16 mouse cellular contexts compared by ENCODE assay signal in genomic region chr10:94231025-94231424, GRCm38 (mm10). TPM values are rescaled to one million over a fixed set of nuclear protein-coding genes. Genes with fewer than 3 reads are reported as not detected.
DNase-seq lines count a peak whose midpoint lies in the region; ATAC-seq lines count a peak whose summit lies in the region.
"Had no signal": no experiment of that assay in that cellular context is flagged by ENCODE, and none has a peak within 500 bp of the region (broad histone marks: within the 10 kb centered on the region; RNA-seq: fewer than 3 reads in every experiment).

No protein-coding gene starts in this region.

- peaks cover 14% of the 10 kb centered on the region for H3K4me1 ChIP-seq in forebrain, embryonic 12.5 days
- peaks cover 3% of the 10 kb centered on the region; the same call in 1 of the 2 replicates for H3K4me1 ChIP-seq in forebrain, embryonic 11.5 days (replicated peaks; ENCODE audit: control insufficient read depth, insufficient read depth, low read length)
- peaks cover 26% of the 10 kb centered on the region for H3K4me1 ChIP-seq in hindbrain, embryonic 10.5 days (replicated peaks)
- peaks cover 38% of the 10 kb centered on the region for H3K4me1 ChIP-seq in midbrain, embryonic 10.5 days
- H3K4me1 ChIP-seq in neural tube, embryonic 12.5 days, result peaks cover 18% of the 10 kb centered on the region
- H3K4me1 ChIP-seq in kidney, embryonic 14.5 days (ENCODE audit: control insufficient read depth, insufficient read depth, low read length), result no peaks in the 10 kb centered on the region
- H3K4me1 ChIP-seq: embryonic facial prominence, embryonic 13.5 days had no signal

- H3K36me3 ChIP-seq in forebrain, embryonic 12.5 days (replicated peaks), result no peaks in the 10 kb centered on the region
- no peaks in the 10 kb centered on the region for H3K36me3 ChIP-seq in forebrain, embryonic 11.5 days (ENCODE audit: control insufficient read depth, insufficient read depth, low read length)
- no peaks in the 10 kb centered on the region for H3K36me3 ChIP-seq in hindbrain, embryonic 10.5 days
- peaks cover 4% of the 10 kb centered on the region; the same call in 1 of the 2 replicates for H3K36me3 ChIP-seq in midbrain, embryonic 10.5 days
- no peaks in the 10 kb centered on the region for H3K36me3 ChIP-seq in neural tube, embryonic 12.5 days
- no peaks in the 10 kb centered on the region for H3K36me3 ChIP-seq in kidney, embryonic 14.5 days (ENCODE audit: control insufficient read depth, insufficient read depth, low read length)
- H3K36me3 ChIP-seq: embryonic facial prominence, embryonic 13.5 days had no signal

- no peak for ATAC-seq in forebrain, embryonic 12.5 days (ENCODE audit: low FRiP score)
- no peak for ATAC-seq in forebrain, embryonic 11.5 days (replicated peaks; ENCODE audit: low FRiP score)
- peak; percentile 62; the same call in 1 of the 2 replicates for ATAC-seq in neural tube, embryonic 12.5 days (ENCODE audit: low FRiP score, low read depth)
- ATAC-seq in kidney, embryonic 14.5 days (ENCODE audit: low FRiP score, low TSS enrichment), result no peak
- ATAC-seq: liver, postnatal 0 days had no signal

- H3K9me3 ChIP-seq in forebrain, embryonic 12.5 days, result no peaks in the 10 kb centered on the region; the same call in 1 of the 2 replicates
- no peaks in the 10 kb centered on the region for H3K9me3 ChIP-seq in forebrain, embryonic 11.5 days (ENCODE audit: control insufficient read depth, low read length)
- H3K9me3 ChIP-seq in hindbrain, embryonic 10.5 days, result peaks cover 7% of the 10 kb centered on the region; the same call in 1 of the 2 replicates
- peaks cover 12% of the 10 kb centered on the region; the same call in 1 of the 2 replicates for H3K9me3 ChIP-seq in midbrain, embryonic 10.5 days (replicated peaks)
- 0 out of 2 replicates have a peak, but pooled peaks cover 4% of the 10 kb centered on the region for H3K9me3 ChIP-seq in neural tube, embryonic 12.5 days
- H3K9me3 ChIP-seq in kidney, embryonic 14.5 days (ENCODE audit: control insufficient read depth, low read length), result no peaks in the 10 kb centered on the region
- H3K9me3 ChIP-seq: embryonic facial prominence, embryonic 13.5 days had no signal

- 81% methylated on average over 6 of the region's 6 CpGs for WGBS in forebrain, embryonic 12.5 days
- WGBS in forebrain, embryonic 11.5 days, result 86% methylated on average over 6 of the region's 6 CpGs
- WGBS in hindbrain, embryonic 10.5 days, result 62% methylated on average over 6 of the region's 6 CpGs
- WGBS in midbrain, embryonic 10.5 days, result 70% methylated on average over 6 of the region's 6 CpGs
- 57% methylated on average over 6 of the region's 6 CpGs for WGBS in neural tube, embryonic 12.5 days
- WGBS in kidney, embryonic 14.5 days, result 85% methylated on average over 6 of the region's 6 CpGs

- H3K27me3 ChIP-seq in forebrain, embryonic 12.5 days, result peaks cover 3% of the 10 kb centered on the region
- no peaks in the 10 kb centered on the region for H3K27me3 ChIP-seq in forebrain, embryonic 11.5 days (ENCODE audit: control insufficient read depth, insufficient read depth, low read length)
- H3K27me3 ChIP-seq in hindbrain, embryonic 10.5 days (ENCODE audit: insufficient read depth, poor library complexity, severe bottlenecking), result no peaks in the 10 kb centered on the region
- H3K27me3 ChIP-seq in midbrain, embryonic 10.5 days (ENCODE audit: low read depth, poor library complexity, severe bottlenecking), result no peaks in the 10 kb centered on the region
- no peaks in the 10 kb centered on the region for H3K27me3 ChIP-seq in neural tube, embryonic 12.5 days (replicated peaks)
- H3K27me3 ChIP-seq in kidney, embryonic 14.5 days (ENCODE audit: control insufficient read depth, insufficient read depth, low read length), result no peaks in the 10 kb centered on the region; the same call in 1 of the 2 replicates
- H3K27me3 ChIP-seq: embryonic facial prominence, embryonic 13.5 days had no signal

- no peak overlapping the region; the same call in 1 of the 2 replicates for H3K27ac ChIP-seq in forebrain, embryonic 12.5 days
- H3K27ac ChIP-seq in forebrain, embryonic 11.5 days (ENCODE audit: low read depth, low read length), result no peak overlapping the region
- peak overlapping the region; percentile 83 for H3K27ac ChIP-seq in hindbrain, embryonic 10.5 days
- peak overlapping the region; percentile 85 for H3K27ac ChIP-seq in midbrain, embryonic 10.5 days (replicated peaks)
- no peak overlapping the region for H3K27ac ChIP-seq in neural tube, embryonic 12.5 days
- H3K27ac ChIP-seq in kidney, embryonic 14.5 days (ENCODE audit: low read depth, low read length), result no peak overlapping the region
- H3K27ac ChIP-seq: embryonic facial prominence, embryonic 13.5 days had no signal

- H3K9ac ChIP-seq in forebrain, embryonic 12.5 days, result no peak overlapping the region
- no peak overlapping the region for H3K9ac ChIP-seq in forebrain, embryonic 11.5 days (ENCODE audit: low read length)
- no peak overlapping the region for H3K9ac ChIP-seq in neural tube, embryonic 12.5 days
- no peak overlapping the region for H3K9ac ChIP-seq in kidney, embryonic 14.5 days (ENCODE audit: low read depth, low read length)
- H3K9ac ChIP-seq: embryonic facial prominence, embryonic 13.5 days; liver, postnatal 0 days had no signal

- DNase-seq in forebrain, embryonic 11.5 days (ENCODE audit: low spot score), result no peak
- peak; percentile 23 for DNase-seq in hindbrain, embryonic 10.5 days (ENCODE audit: low spot score)
- DNase-seq in midbrain, embryonic 10.5 days (ENCODE audit: low spot score), result no peak
- no peak for DNase-seq in lung, postnatal 25 days (ENCODE audit: low spot score)
- DNase-seq in MN1 (ENCODE audit: low spot score), result no peak
- DNase-seq: heart, postnatal 4 days; kidney, adult 11 months; kidney, postnatal 10 days; liver; liver, postnatal 0 days; lung, postnatal 4 days; thymus, adult 2 months had no signal

- peak overlapping the region; percentile 43 for H3K4me2 ChIP-seq in forebrain, embryonic 12.5 days
- H3K4me2 ChIP-seq in forebrain, embryonic 11.5 days (ENCODE audit: low read depth, low read length, severe bottlenecking), result no peak overlapping the region; the same call in 1 of the 2 replicates
- H3K4me2 ChIP-seq in neural tube, embryonic 12.5 days (replicated peaks), result peak overlapping the region; percentile 46
- no peak overlapping the region for H3K4me2 ChIP-seq in kidney, embryonic 14.5 days (replicated peaks; ENCODE audit: low read depth, low read length)
- H3K4me2 ChIP-seq: embryonic facial prominence, embryonic 13.5 days had no signal

- no peak overlapping the region for H3K4me3 ChIP-seq in forebrain, embryonic 12.5 days (replicated peaks)
- H3K4me3 ChIP-seq in forebrain, embryonic 11.5 days (ENCODE audit: low read depth, low read length), result no peak overlapping the region
- H3K4me3 ChIP-seq in hindbrain, embryonic 10.5 days, result peak overlapping the region; percentile 27; the same call in 1 of the 2 replicates
- H3K4me3 ChIP-seq in midbrain, embryonic 10.5 days, result peak overlapping the region; percentile 27
- H3K4me3 ChIP-seq in neural tube, embryonic 12.5 days, result no peak overlapping the region
- no peak overlapping the region for H3K4me3 ChIP-seq in kidney, embryonic 14.5 days (ENCODE audit: low read length)
- H3K4me3 ChIP-seq: embryonic facial prominence, embryonic 13.5 days had no signal

RNA-seq across cellular contexts. Expression of gene Ndufa12, which starts 32.5 kb away (rescaled TPM):
- 445 and 465 TPM in 2 replicates for polyA plus RNA-seq in forebrain, embryonic 12.5 days (2016; fragmentation: Nextera tagmentation; extraction: Ambion mirVana)
- polyA plus RNA-seq in forebrain, embryonic 11.5 days (2014; fragmentation: Nextera tagmentation; extraction: Ambion mirVana), result 471 and 486 TPM in 2 replicates
- 581 and 616 TPM in 2 replicates for polyA plus RNA-seq in hindbrain, embryonic 10.5 days (2016; fragmentation: Nextera tagmentation; extraction: Ambion mirVana)
- polyA plus RNA-seq in midbrain, embryonic 10.5 days (2016; fragmentation: Nextera tagmentation; extraction: Ambion mirVana), result 601 and 607 TPM in 2 replicates
- polyA plus RNA-seq in neural tube, embryonic 12.5 days (2016; fragmentation: Nextera tagmentation; extraction: Ambion mirVana), result 431 and 444 TPM in 2 replicates
- 526 and 667 TPM in 2 replicates for polyA plus RNA-seq in kidney, embryonic 14.5 days (2014; fragmentation: Nextera tagmentation; extraction: Ambion mirVana)

Comparison
In these comparisons a context has a peak if more than half of its experiments do, and no peak if none do; other contexts are left out.
1. H3K4me2 ChIP-seq: peak in forebrain, embryonic 12.5 days (single experiment) and neural tube, embryonic 12.5 days (single experiment); none in forebrain, embryonic 11.5 days (single experiment) and kidney, embryonic 14.5 days (single experiment).
2. H3K27ac ChIP-seq: peak in hindbrain, embryonic 10.5 days (single experiment) and midbrain, embryonic 10.5 days (single experiment); none in forebrain, embryonic 12.5 days (single experiment), forebrain, embryonic 11.5 days (single experiment), neural tube, embryonic 12.5 days (single experiment) and kidney, embryonic 14.5 days (single experiment).
3. H3K4me3 ChIP-seq: peak in hindbrain, embryonic 10.5 days (single experiment) and midbrain, embryonic 10.5 days (single experiment); none in forebrain, embryonic 12.5 days (single experiment), forebrain, embryonic 11.5 days (single experiment), neural tube, embryonic 12.5 days (single experiment) and kidney, embryonic 14.5 days (single experiment).